Mouse (Mus musculus) neural tube, embryonic 14.5 days (tissue): Measurements from ENCODE around the gene Slc7a8. TPM values are rescaled to one million over a fixed set of nuclear protein-coding genes. Genes with fewer than 3 reads are reported as not detected.

Source experiments
- ATAC-seq: fragments of 200-750 bp; cut with Nextera tagmentation; 2 replicates; pipeline ENCODE4 v1.8.0; 2017; ENCODE audit warnings: low read depth, mild to moderate bottlenecking, moderate TSS enrichment, moderate library complexity
- H3K27ac ChIP-seq: fragments of 300-500 bp; sonication (generic); 2 replicates; pipeline ENCODE4 v1.5.1; 2014; ENCODE audit warnings: low read depth, mild to moderate bottlenecking, control low read depth, low read length, moderate library complexity, mixed read lengths
- H3K27me3 ChIP-seq: fragments of 300-500 bp; sonication (generic); 2 replicates; pipeline ENCODE4 v1.6.1; 2014; ENCODE audit warnings: low read length; ENCODE audit not compliant: control insufficient read depth, insufficient read depth
- H3K36me3 ChIP-seq: fragments of 300-500 bp; sonication (generic); 2 replicates; pipeline ENCODE4 v1.6.1; 2014; ENCODE audit warnings: low read length, mixed read lengths; ENCODE audit not compliant: control insufficient read depth, insufficient read depth
- H3K4me1 ChIP-seq: fragments of 300-500 bp; sonication (generic); 2 replicates; pipeline ENCODE4 v1.6.1; 2014; ENCODE audit warnings: low read length; ENCODE audit not compliant: control insufficient read depth, insufficient read depth
- H3K4me2 ChIP-seq: fragments of 300-500 bp; sonication (generic); 2 replicates; pipeline ENCODE4 v1.6.1; 2014; ENCODE audit warnings: mild to moderate bottlenecking, low read depth, low read length, control low read depth
- H3K4me3 ChIP-seq: fragments of 300-500 bp; sonication (generic); 2 replicates; pipeline ENCODE4 v1.5.1; 2014; ENCODE audit warnings: low read depth, low read length, control low read depth, mixed read lengths
- H3K9ac ChIP-seq: fragments of 300-500 bp; sonication (generic); replicated peaks from 2 replicates; pipeline ENCODE4 v1.6.1; 2014; ENCODE audit warnings: low read depth, mild to moderate bottlenecking, control low read depth, low read length, mixed read lengths
- H3K9me3 ChIP-seq: fragments of 300-500 bp; sonication (generic); 2 replicates; pipeline ENCODE4 v1.6.1; 2016; ENCODE audit warnings: low read length; ENCODE audit not compliant: control insufficient read depth
- WGBS: fragments of 180-500 bp; shearing (Covaris S2); extraction: QIAGEN DNeasy Blood & Tissue Kit; methylation state at CpG from one replicate; pipeline ENCODE4 v1.1.7; 2014; 5-methylcytosine and 5-hydroxymethylcytosine counted together
- polyA plus RNA-seq: library from polyadenylated mRNA; unstranded; fragments of >200 nt; fragmentation: Nextera tagmentation; extraction: Ambion mirVana; gene quantifications from 2 replicates; pipeline ENCODE4 v1.2.1, GENCODE M21; 2014

Slc7a8 gene
- polyA plus RNA-seq, 1 experiment from 2014 or later = 7.3 TPM

GRCm38 (mm10) chr14:54802428-54802827, 20.7 kb upstream of the Slc7a8 start:
- H3K27ac ChIP-seq = no peak overlapping the region
- H3K4me2 ChIP-seq = no peak overlapping the region
- H3K27me3 ChIP-seq = no peaks in the 10 kb centered on the region
- H3K4me1 ChIP-seq = no peaks in the 10 kb centered on the region
- H3K36me3 ChIP-seq = no peaks in the 10 kb centered on the region
- WGBS = 82% methylated on average over 4 of the region's 4 CpGs
- no peak for ATAC-seq
- H3K9me3 ChIP-seq = no peaks in the 10 kb centered on the region
- no peak overlapping the region for H3K4me3 ChIP-seq
- H3K9ac ChIP-seq = no peak overlapping the region

- Histone ChIP-seq H3K36me3 (no peaks in the 10 kb centered on the region), H3K27ac (no peak overlapping the region), H3K4me1 (no peaks in the 10 kb centered on the region), H3K9me3 (no peaks in the 10 kb centered on the region), H3K27me3 (no peaks in the 10 kb centered on the region), H3K9ac (no peak overlapping the region), H3K4me2 (no peak overlapping the region), H3K4me3 (no peak overlapping the region)
- WGBS = 56% methylated on average over 10 of the region's 10 CpGs
- no peak for ATAC-seq
These were observed 17.9 kb upstream of the Slc7a8 start for GRCm38 (mm10) chr14:54799686-54800085.

- no peak overlapping the region for H3K27ac ChIP-seq
- no peaks in the 10 kb centered on the region for H3K27me3 ChIP-seq
- no peak overlapping the region for H3K9ac ChIP-seq
- H3K9me3 ChIP-seq = no peaks in the 10 kb centered on the region
- no peaks in the 10 kb centered on the region for H3K36me3 ChIP-seq
- H3K4me1 ChIP-seq = no peaks in the 10 kb centered on the region
- no peak overlapping the region for H3K4me2 ChIP-seq
- H3K4me3 ChIP-seq = no peak overlapping the region
- no peak for ATAC-seq
- WGBS = 95% methylated on average over 15 of the region's 15 CpGs
These were observed 15.0 kb upstream of the Slc7a8 start for GRCm38 (mm10) chr14:54796760-54797159.

GRCm38 (mm10) chr14:54795901-54796300, 14.2 kb upstream of the Slc7a8 start:
- Histone ChIP-seq H3K36me3 (no peaks in the 10 kb centered on the region), H3K9me3 (no peaks in the 10 kb centered on the region), H3K4me3 (no peak overlapping the region), H3K27ac (no peak overlapping the region), H3K4me1 (no peaks in the 10 kb centered on the region), H3K4me2 (no peak overlapping the region), H3K27me3 (no peaks in the 10 kb centered on the region), H3K9ac (no peak overlapping the region)
- 88% methylated on average over 1 of the region's 1 CpGs for WGBS
- ATAC-seq = no peak

DNA sequence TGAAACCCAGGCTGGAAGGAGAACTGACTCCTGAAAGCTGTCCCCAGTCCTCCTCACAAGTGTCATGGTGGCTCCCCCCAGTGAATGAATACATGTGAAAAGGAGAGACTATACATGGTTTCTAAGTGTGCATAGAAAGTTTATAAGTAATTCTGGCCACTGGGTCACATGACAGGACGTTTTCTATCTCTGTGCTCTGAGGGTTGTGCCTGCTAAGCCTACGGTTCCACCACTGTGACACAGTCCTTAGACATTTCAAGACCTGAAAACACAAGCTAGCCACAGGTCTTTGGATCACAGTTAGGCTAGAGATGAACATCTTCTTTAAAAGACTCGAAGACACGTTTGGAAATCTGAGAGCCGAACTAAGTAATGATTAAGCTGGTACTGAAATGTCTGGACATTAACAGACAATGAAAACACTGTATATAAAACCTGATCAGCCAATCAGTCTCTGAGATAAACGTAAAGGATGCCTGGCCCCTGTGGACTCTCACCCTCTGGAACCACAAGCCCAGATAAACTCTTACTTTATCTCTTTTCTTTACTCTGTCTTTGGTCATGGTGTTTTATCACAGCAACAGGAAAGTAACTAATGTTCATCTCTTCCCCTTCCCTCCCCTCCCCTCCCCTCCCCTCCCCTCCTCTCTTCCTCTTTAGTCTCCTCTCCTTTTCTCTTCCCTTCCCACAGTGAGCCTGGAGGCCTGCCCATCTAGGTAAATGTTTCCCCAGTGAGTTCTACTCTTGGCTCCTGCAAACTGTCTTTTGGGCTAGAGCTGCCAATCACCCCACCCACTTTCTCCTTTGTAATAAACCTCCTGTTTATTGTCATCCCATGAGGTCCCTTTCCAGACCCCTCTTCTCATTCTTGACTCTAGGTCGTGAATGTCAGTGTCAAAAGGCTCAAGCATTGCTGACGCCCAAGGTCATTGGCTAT, 12.4 kb upstream of the Slc7a8 start:
- no peak for ATAC-seq
- Histone ChIP-seq H3K4me1 (no peaks in the 10 kb centered on the region), H3K36me3 (no peaks in the 10 kb centered on the region), H3K4me3 (no peak overlapping the region), H3K4me2 (no peak overlapping the region), H3K9ac (no peak overlapping the region), H3K27ac (no peak overlapping the region), H3K9me3 (no peaks in the 10 kb centered on the region), H3K27me3 (no peaks in the 10 kb centered on the region)
- 82% methylated on average over 8 of the region's 8 CpGs for WGBS

- no peak for ATAC-seq
- Histone ChIP-seq H3K4me2 (no peak overlapping the region), H3K9me3 (no peaks in the 10 kb centered on the region), H3K36me3 (no peaks in the 10 kb centered on the region), H3K4me1 (no peaks in the 10 kb centered on the region), H3K27me3 (no peaks in the 10 kb centered on the region), H3K9ac (no peak overlapping the region), H3K4me3 (no peak overlapping the region), H3K27ac (no peak overlapping the region)
- WGBS = 89% methylated on average over 1 of the region's 1 CpGs
These were observed 11.6 kb upstream of the Slc7a8 start for GRCm38 (mm10) chr14:54793351-54793750.

- no peak overlapping the region for H3K4me3 ChIP-seq
- no peaks in the 10 kb centered on the region for H3K36me3 ChIP-seq
- H3K27ac ChIP-seq = no peak overlapping the region
- no peaks in the 10 kb centered on the region for H3K9me3 ChIP-seq
- no peak overlapping the region for H3K4me2 ChIP-seq
- 84% methylated on average over 6 of the region's 6 CpGs for WGBS
- ATAC-seq = no peak
- no peak overlapping the region for H3K9ac ChIP-seq
- no peaks in the 10 kb centered on the region for H3K27me3 ChIP-seq
- no peaks in the 10 kb centered on the region for H3K4me1 ChIP-seq
These were observed 10.4 kb upstream of the Slc7a8 start for GRCm38 (mm10) chr14:54792166-54792565.

DNA sequence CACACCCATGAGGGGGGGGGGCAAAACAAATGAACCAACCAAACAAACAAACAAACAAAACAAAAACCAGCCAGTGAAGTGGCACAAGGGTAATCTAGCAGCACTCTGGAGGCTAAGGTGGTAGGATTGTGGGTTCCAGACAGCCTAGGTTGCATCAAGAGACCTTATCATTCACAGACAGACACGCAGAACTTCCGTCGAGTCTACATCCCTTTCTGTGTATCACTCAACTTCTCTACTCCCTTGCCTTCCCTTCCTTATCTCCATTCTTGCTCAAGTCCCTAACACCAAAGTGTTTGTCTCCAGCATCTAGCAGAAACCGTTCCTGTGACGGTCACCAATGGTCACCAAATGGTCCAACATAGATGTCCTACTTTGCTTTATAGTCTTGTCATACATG, 6.5 kb upstream of the Slc7a8 start:
- 94% methylated on average over 5 of the region's 5 CpGs for WGBS
- no peak for ATAC-seq
- Histone ChIP-seq H3K4me2 (no peak overlapping the region), H3K36me3 (no peaks in the 10 kb centered on the region), H3K4me1 (no peaks in the 10 kb centered on the region), H3K9ac (no peak overlapping the region), H3K4me3 (no peak overlapping the region), H3K27ac (no peak overlapping the region), H3K27me3 (no peaks in the 10 kb centered on the region), H3K9me3 (no peaks in the 10 kb centered on the region)

- no peaks in the 10 kb centered on the region for H3K36me3 ChIP-seq
- no peak overlapping the region for H3K9ac ChIP-seq
- 57% methylated on average over 4 of the region's 4 CpGs for WGBS
- H3K9me3 ChIP-seq = no peaks in the 10 kb centered on the region
- H3K27ac ChIP-seq = no peak overlapping the region
- no peak for ATAC-seq
- H3K4me3 ChIP-seq = no peak overlapping the region
- H3K4me1 ChIP-seq = no peaks in the 10 kb centered on the region
- no peak overlapping the region for H3K4me2 ChIP-seq
- H3K27me3 ChIP-seq = no peaks in the 10 kb centered on the region
These were observed 5.5 kb upstream of the Slc7a8 start for GRCm38 (mm10) chr14:54787226-54787625.
